Mouse (Mus musculus) bone marrow macrophage, adult 2 months (primary cell): ENCODE data around the gene Zfp804b.

Experiments used
- CTCF ChIP-seq: IDR thresholded peaks from 2 replicates; pipeline ENCODE4 v1.5.1; 2012; ENCODE audit warnings: low read depth, mild to moderate bottlenecking, low read length, moderate library complexity
- POLR2A ChIP-seq: IDR thresholded peaks from 2 replicates; pipeline ENCODE4 v1.6.1; 2012; ENCODE audit warnings: mild to moderate bottlenecking, low read depth, low read length, borderline replicate concordance

GRCm38 (mm10) chr5:6911290-6911689 lies 433.3 kb downstream of the Zfp804b start:
- TF ChIP-seq CTCF (no peak), POLR2A (no peak)
